Mouse (Mus musculus): ENCODE data around the gene Gm16867. TPM values are rescaled to one million over a fixed set of nuclear protein-coding genes. Genes with fewer than 3 reads are reported as not detected.
"Not testable (repeated sequence)": the region's sequence is repeated elsewhere in the genome, so short reads cannot be mapped to it uniquely, and the experiment has no call there.

The Gm16867 gene
- total RNA-seq (2015; ENCODE audit: low replicate concordance): 388 and 391 TPM in 2 replicates
- total RNA-seq (2017; ENCODE audit: low replicate concordance): 203 and 274 TPM in 2 replicates

GRCm38 (mm10) chr14:69503174-69503573 is at the start of gene Gm16867:
Gene Gm16867, minus strand, starts transcription at chr14:69503362.
- ATAC-seq (replicated peaks; ENCODE audit: low FRiP score, poor library complexity, severe bottlenecking): peak; percentile 86

- ATAC-seq (replicated peaks; ENCODE audit: low FRiP score, poor library complexity, severe bottlenecking): not testable (repeated sequence)
These were observed 44.1 kb upstream of the Gm16867 start for GRCm38 (mm10) chr14:69547310-69547709.

- ATAC-seq (replicated peaks; ENCODE audit: low FRiP score, poor library complexity, severe bottlenecking): not testable (repeated sequence)
These were observed 41.9 kb upstream of the Gm16867 start for GRCm38 (mm10) chr14:69545052-69545451.

- ATAC-seq (replicated peaks; ENCODE audit: low FRiP score, poor library complexity, severe bottlenecking): 0 out of 2 replicates have a peak, but pooled peaks have one; percentile 31
These were observed 40.9 kb upstream of the Gm16867 start for GRCm38 (mm10) chr14:69544033-69544432.

GRCm38 (mm10) chr14:69542695-69543094 is 39.5 kb upstream of the Gm16867 start:
- ATAC-seq (replicated peaks; ENCODE audit: low FRiP score, poor library complexity, severe bottlenecking): peak; percentile 37

GRCm38 (mm10) chr14:69540113-69540512 is 37.0 kb upstream of the Gm16867 start:
- ATAC-seq (replicated peaks; ENCODE audit: low FRiP score, poor library complexity, severe bottlenecking): peak; percentile 76

GRCm38 (mm10) chr14:69536539-69536938 is 33.4 kb upstream of the Gm16867 start:
- peak; percentile 78 for ATAC-seq (replicated peaks; ENCODE audit: low FRiP score, poor library complexity, severe bottlenecking)

- ATAC-seq (replicated peaks; ENCODE audit: low FRiP score, poor library complexity, severe bottlenecking): peak; percentile 59
These were observed 23.0 kb upstream of the Gm16867 start for GRCm38 (mm10) chr14:69526202-69526601.

- ATAC-seq (replicated peaks; ENCODE audit: low FRiP score, poor library complexity, severe bottlenecking): peak; percentile 88
These were observed 19.8 kb upstream of the Gm16867 start for GRCm38 (mm10) chr14:69523001-69523400.

GRCm38 (mm10) chr14:69520810-69521209 is 17.6 kb upstream of the Gm16867 start:
- ATAC-seq (replicated peaks; ENCODE audit: low FRiP score, poor library complexity, severe bottlenecking): not testable (repeated sequence)

- not testable (repeated sequence) for ATAC-seq (replicated peaks; ENCODE audit: low FRiP score, poor library complexity, severe bottlenecking)
These were observed 9.3 kb upstream of the Gm16867 start, which contains the start of gene Gm27179 for GRCm38 (mm10) chr14:69512449-69512848. Gene Gm27179, minus strand, starts transcription at chr14:69512549.

- ATAC-seq (replicated peaks; ENCODE audit: low FRiP score, poor library complexity, severe bottlenecking): not testable (repeated sequence)
These were observed 3.8 kb upstream of the Gm16867 start for GRCm38 (mm10) chr14:69507000-69507399.

GRCm38 (mm10) chr14:69502440-69503150 is 567 bp downstream of the Gm16867 start:
- not testable (repeated sequence) for ATAC-seq (replicated peaks; ENCODE audit: low FRiP score, poor library complexity, severe bottlenecking)

GRCm38 (mm10) chr14:69496259-69496658 is 6.9 kb downstream of the Gm16867 start:
- ATAC-seq (replicated peaks; ENCODE audit: low FRiP score, poor library complexity, severe bottlenecking): peak; percentile 25

GRCm38 (mm10) chr14:69494946-69495345 is 8.2 kb downstream of the Gm16867 start:
- ATAC-seq (replicated peaks; ENCODE audit: low FRiP score, poor library complexity, severe bottlenecking): not testable (repeated sequence)

- peak; percentile 77 for ATAC-seq (replicated peaks; ENCODE audit: low FRiP score, poor library complexity, severe bottlenecking)
These were observed 8.6 kb downstream of the Gm16867 start for GRCm38 (mm10) chr14:69494522-69494921.

GRCm38 (mm10) chr14:69488001-69488400 is 15.2 kb downstream of the Gm16867 start:
- ATAC-seq (replicated peaks; ENCODE audit: low FRiP score, poor library complexity, severe bottlenecking): not testable (repeated sequence)

GRCm38 (mm10) chr14:69485466-69486135 is 17.6 kb downstream of the Gm16867 start:
- ATAC-seq (replicated peaks; ENCODE audit: low FRiP score, poor library complexity, severe bottlenecking): peak; percentile 74

GRCm38 (mm10) chr14:69473941-69474646 is 29.1 kb downstream of the Gm16867 start:
- ATAC-seq (replicated peaks; ENCODE audit: low FRiP score, poor library complexity, severe bottlenecking): 0 out of 2 replicates have a peak, but pooled peaks have one; percentile 5

- not testable (repeated sequence) for ATAC-seq (replicated peaks; ENCODE audit: low FRiP score, poor library complexity, severe bottlenecking)
These were observed 29.8 kb downstream of the Gm16867 start for GRCm38 (mm10) chr14:69473322-69473721.
